Mouse (Mus musculus): ENCODE data around the gene Gm13272. TPM values are rescaled to one million over a fixed set of nuclear protein-coding genes. Genes with fewer than 3 reads are reported as not detected.
"Not testable (repeated sequence)": the region's sequence is repeated elsewhere in the genome, so short reads cannot be mapped to it uniquely, and the experiment has no call there.

Gene Gm13272
- polyA plus RNA-seq, 1 experiment: not detected

DNA sequence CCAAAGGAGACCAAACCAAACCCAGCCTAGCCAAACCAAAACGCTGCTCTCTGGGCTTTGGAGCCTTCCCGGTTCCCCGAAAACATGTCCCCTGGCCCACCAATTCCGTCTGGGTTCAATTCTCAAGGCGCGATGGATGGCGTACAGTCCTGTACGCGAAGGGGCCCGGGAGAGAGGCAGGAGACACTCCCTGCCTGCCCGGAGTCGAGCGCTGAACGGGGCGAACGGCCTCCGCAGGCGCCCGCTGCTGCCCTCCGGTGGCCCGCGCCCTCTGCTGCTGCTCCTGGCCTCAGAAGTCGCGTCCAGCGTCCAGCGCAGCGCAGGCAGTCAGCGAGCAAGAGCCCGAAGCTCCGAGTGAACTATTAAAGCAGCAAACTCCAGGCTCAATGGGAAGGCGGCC, 2.7 kb downstream of the Gm13272 start:
- not testable (repeated sequence) for H3K36me3 ChIP-seq (ENCODE audit: control insufficient read depth, insufficient read depth, low read length); H3K27ac ChIP-seq (ENCODE audit: insufficient read depth, low read depth, low read length); H3K27me3 ChIP-seq (ENCODE audit: control insufficient read depth, insufficient read depth, low read length); H3K4me1 ChIP-seq (ENCODE audit: control insufficient read depth, insufficient read depth, insufficient read length, low read length)
- 2% methylated on average over 4 of the region's 31 CpGs for whole genome bisulfite sequencing
- H3K4me3 ChIP-seq (ENCODE audit: low read depth, low read length): peak overlapping the region; percentile 45

DNA sequence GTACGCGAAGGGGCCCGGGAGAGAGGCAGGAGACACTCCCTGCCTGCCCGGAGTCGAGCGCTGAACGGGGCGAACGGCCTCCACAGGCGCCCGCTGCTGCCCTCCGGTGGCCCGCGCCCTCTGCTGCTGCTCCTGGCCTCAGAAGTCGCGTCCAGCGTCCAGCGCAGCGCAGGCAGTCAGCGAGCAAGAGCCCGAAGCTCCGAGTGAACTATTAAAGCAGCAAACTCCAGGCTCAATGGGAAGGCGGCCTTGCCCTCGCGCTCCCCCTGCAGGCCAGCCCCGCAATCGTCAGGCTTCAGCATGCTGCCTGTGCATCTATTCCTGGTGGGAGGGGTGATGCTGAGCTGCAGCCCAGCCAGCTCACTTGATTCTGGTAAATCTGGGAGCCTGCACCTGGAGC, 5.8 kb downstream of the Gm13272 start, which contains the start of gene Gm13276:
Gene Gm13276 (plus strand): TSS at position 301 of the 400 bp plus-strand sequence.
- H3K27ac ChIP-seq (ENCODE audit: insufficient read depth, low read depth, low read length); H3K36me3 ChIP-seq (ENCODE audit: control insufficient read depth, insufficient read depth, low read length); H3K4me3 ChIP-seq (ENCODE audit: low read depth, low read length); H3K4me1 ChIP-seq (ENCODE audit: control insufficient read depth, insufficient read depth, insufficient read length, low read length); H3K27me3 ChIP-seq (ENCODE audit: control insufficient read depth, insufficient read depth, low read length): not testable (repeated sequence)
- no CpG with 5 or more reads among the region's 27 CpGs for WGBS

DNA sequence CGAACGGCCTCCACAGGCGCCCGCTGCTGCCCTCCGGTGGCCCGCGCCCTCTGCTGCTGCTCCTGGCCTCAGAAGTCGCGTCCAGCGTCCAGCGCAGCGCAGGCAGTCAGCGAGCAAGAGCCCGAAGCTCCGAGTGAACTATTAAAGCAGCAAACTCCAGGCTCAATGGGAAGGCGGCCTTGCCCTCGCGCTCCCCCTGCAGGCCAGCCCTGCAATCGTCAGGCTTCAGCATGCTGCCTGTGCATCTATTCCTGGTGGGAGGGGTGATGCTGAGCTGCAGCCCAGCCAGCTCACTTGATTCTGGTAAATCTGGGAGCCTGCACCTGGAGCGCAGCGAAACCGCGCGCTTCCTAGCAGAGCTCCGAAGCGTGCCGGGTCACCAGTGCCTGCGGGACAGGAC, 8.8 kb downstream of the Gm13272 start, which contains the start of gene Gm13277:
Gene Gm13277 (plus strand): TSS at position 231 of the 400 bp plus-strand sequence.
- H3K27ac ChIP-seq (ENCODE audit: insufficient read depth, low read depth, low read length); H3K4me1 ChIP-seq (ENCODE audit: control insufficient read depth, insufficient read depth, insufficient read length, low read length); H3K27me3 ChIP-seq (ENCODE audit: control insufficient read depth, insufficient read depth, low read length); H3K4me3 ChIP-seq (ENCODE audit: low read depth, low read length); H3K36me3 ChIP-seq (ENCODE audit: control insufficient read depth, insufficient read depth, low read length): not testable (repeated sequence)
- WGBS: 0% methylated on average over 6 of the region's 28 CpGs

DNA sequence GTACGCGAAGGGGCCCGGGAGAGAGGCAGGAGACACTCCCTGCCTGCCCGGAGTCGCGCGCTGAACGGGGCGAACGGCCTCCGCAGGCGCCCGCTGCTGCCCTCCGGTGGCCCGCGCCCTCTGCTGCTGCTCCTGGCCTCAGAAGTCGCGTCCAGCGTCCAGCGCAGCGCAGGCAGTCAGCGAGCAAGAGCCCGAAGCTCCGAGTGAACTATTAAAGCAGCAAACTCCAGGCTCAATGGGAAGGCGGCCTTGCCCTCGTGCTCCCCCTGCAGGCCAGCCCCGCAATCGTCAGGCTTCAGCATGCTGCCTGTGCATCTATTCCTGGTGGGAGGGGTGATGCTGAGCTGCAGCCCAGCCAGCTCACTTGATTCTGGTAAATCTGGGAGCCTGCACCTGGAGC, 11.6 kb downstream of the Gm13272 start, which contains the start of gene Gm13278:
Gene Gm13278 (plus strand): TSS at position 301 of the 400 bp plus-strand sequence.
- WGBS: no CpG with 5 or more reads among the region's 28 CpGs
- not testable (repeated sequence) for H3K27ac ChIP-seq (ENCODE audit: insufficient read depth, low read depth, low read length); H3K27me3 ChIP-seq (ENCODE audit: control insufficient read depth, insufficient read depth, low read length); H3K4me3 ChIP-seq (ENCODE audit: low read depth, low read length); H3K36me3 ChIP-seq (ENCODE audit: control insufficient read depth, insufficient read depth, low read length); H3K4me1 ChIP-seq (ENCODE audit: control insufficient read depth, insufficient read depth, insufficient read length, low read length)

DNA sequence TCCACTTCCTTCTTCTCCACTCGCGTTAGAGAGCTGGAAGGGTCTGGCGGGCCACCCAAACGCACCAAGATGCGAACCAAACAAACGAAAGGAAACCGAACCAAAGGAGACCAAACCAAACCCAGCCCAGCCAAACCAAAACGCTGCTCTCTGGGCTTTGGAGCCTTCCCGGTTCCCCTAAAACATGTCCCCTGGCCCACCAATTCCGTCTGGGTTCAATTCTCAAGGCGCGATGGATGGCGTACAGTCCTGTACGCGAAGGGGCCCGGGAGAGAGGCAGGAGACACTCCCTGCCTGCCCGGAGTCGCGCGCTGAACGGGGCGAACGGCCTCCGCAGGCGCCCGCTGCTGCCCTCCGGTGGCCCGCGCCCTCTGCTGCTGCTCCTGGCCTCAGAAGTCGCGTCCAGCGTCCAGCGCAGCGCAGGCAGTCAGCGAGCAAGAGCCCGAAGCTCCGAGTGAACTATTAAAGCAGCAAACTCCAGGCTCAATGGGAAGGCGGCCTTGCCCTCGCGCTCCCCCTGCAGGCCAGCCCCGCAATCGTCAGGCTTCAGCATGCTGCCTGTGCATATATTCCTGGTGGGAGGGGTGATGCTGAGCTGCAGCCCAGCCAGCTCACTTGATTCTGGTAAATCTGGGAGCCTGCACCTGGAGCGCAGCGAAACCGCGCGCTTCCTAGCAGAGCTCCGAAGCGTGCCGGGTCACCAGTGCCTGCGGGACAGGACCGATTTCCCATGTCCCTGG, 14.5 kb downstream of the Gm13272 start, which contains the start of gene Gm13275:
Gene Gm13275 (plus strand): TSS at position 552 of the 740 bp plus-strand sequence.
- not testable (repeated sequence) for H3K36me3 ChIP-seq (ENCODE audit: control insufficient read depth, insufficient read depth, low read length); H3K4me3 ChIP-seq (ENCODE audit: low read depth, low read length); H3K27ac ChIP-seq (ENCODE audit: insufficient read depth, low read depth, low read length); H3K27me3 ChIP-seq (ENCODE audit: control insufficient read depth, insufficient read depth, low read length); H3K4me1 ChIP-seq (ENCODE audit: control insufficient read depth, insufficient read depth, insufficient read length, low read length)
- WGBS: under 1% methylated on average over 16 of the region's 52 CpGs

DNA sequence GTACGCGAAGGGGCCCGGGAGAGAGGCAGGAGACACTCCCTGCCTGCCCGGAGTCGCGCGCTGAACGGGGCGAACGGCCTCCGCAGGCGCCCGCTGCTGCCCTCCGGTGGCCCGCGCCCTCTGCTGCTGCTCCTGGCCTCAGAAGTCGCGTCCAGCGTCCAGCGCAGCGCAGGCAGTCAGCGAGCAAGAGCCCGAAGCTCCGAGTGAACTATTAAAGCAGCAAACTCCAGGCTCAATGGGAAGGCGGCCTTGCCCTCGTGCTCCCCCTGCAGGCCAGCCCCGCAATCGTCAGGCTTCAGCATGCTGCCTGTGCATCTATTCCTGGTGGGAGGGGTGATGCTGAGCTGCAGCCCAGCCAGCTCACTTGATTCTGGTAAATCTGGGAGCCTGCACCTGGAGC, 17.4 kb downstream of the Gm13272 start, which contains the start of gene Gm13279:
Gene Gm13279 (plus strand): TSS at position 301 of the 400 bp plus-strand sequence.
- not testable (repeated sequence) for H3K27ac ChIP-seq (ENCODE audit: insufficient read depth, low read depth, low read length); H3K27me3 ChIP-seq (ENCODE audit: control insufficient read depth, insufficient read depth, low read length); H3K36me3 ChIP-seq (ENCODE audit: control insufficient read depth, insufficient read depth, low read length); H3K4me3 ChIP-seq (ENCODE audit: low read depth, low read length); H3K4me1 ChIP-seq (ENCODE audit: control insufficient read depth, insufficient read depth, insufficient read length, low read length)
- WGBS: no CpG with 5 or more reads among the region's 28 CpGs

DNA sequence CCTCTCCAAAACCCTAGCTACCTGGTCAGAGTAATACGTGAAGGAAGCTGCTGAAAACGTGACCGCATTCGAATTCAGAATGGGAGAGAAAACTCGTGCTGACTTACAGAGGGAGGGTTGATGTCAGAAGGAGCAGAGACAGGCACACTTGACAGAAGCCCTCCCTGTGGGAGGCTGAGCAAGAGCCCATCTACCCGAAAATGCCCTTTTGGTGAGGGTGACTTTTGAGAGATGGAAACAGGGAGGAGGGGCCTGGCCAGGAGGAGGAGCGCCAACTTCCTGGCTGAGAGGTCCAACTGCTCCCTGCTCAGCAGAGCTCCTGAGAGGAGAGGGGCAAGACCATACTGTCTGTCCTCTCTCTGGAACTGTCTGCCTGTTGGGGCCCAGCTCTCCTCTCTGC, 19.7 kb downstream of the Gm13272 start, which contains the start of gene Gm13285:
Gene Gm13285 (plus strand): TSS at position 301 of the 400 bp plus-strand sequence.
- not testable (repeated sequence) for H3K27me3 ChIP-seq (ENCODE audit: control insufficient read depth, insufficient read depth, low read length); H3K36me3 ChIP-seq (ENCODE audit: control insufficient read depth, insufficient read depth, low read length); H3K4me1 ChIP-seq (ENCODE audit: control insufficient read depth, insufficient read depth, insufficient read length, low read length); H3K27ac ChIP-seq (ENCODE audit: insufficient read depth, low read depth, low read length); H3K4me3 ChIP-seq (ENCODE audit: low read depth, low read length)
- 7% methylated on average over 6 of the region's 7 CpGs for WGBS

DNA sequence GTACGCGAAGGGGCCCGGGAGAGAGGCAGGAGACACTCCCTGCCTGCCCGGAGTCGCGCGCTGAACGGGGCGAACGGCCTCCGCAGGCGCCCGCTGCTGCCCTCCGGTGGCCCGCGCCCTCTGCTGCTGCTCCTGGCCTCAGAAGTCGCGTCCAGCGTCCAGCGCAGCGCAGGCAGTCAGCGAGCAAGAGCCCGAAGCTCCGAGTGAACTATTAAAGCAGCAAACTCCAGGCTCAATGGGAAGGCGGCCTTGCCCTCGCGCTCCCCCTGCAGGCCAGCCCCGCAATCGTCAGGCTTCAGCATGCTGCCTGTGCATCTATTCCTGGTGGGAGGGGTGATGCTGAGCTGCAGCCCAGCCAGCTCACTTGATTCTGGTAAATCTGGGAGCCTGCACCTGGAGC, 23.3 kb downstream of the Gm13272 start, which contains the start of gene Gm13287:
Gene Gm13287 (plus strand): TSS at position 301 of the 400 bp plus-strand sequence.
- H3K27me3 ChIP-seq (ENCODE audit: control insufficient read depth, insufficient read depth, low read length); H3K36me3 ChIP-seq (ENCODE audit: control insufficient read depth, insufficient read depth, low read length); H3K27ac ChIP-seq (ENCODE audit: insufficient read depth, low read depth, low read length); H3K4me1 ChIP-seq (ENCODE audit: control insufficient read depth, insufficient read depth, insufficient read length, low read length); H3K4me3 ChIP-seq (ENCODE audit: low read depth, low read length): not testable (repeated sequence)
- WGBS: no CpG with 5 or more reads among the region's 29 CpGs

DNA sequence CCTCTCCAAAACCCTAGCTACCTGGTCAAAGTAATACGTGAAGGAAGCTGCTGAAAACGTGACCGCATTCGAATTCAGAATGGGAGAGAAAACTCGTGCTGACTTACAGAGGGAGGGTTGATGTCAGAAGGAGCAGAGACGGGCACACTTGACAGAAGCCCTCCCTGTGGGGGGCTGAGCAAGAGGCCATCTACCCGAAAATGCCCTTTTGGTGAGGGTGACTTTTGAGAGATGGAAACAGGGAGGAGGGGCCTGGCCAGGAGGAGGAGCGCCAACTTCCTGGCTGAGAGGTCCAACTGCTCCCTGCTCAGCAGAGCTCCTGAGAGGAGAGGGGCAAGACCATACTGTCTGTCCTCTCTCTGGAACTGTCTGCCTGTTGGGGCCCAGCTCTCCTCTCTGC, 25.6 kb downstream of the Gm13272 start, which contains the start of gene Gm13288:
Gene Gm13288 (plus strand): TSS at position 301 of the 400 bp plus-strand sequence.
- not testable (repeated sequence) for H3K4me1 ChIP-seq (ENCODE audit: control insufficient read depth, insufficient read depth, insufficient read length, low read length); H3K27ac ChIP-seq (ENCODE audit: insufficient read depth, low read depth, low read length); H3K36me3 ChIP-seq (ENCODE audit: control insufficient read depth, insufficient read depth, low read length); H3K27me3 ChIP-seq (ENCODE audit: control insufficient read depth, insufficient read depth, low read length)
- H3K4me3 ChIP-seq (ENCODE audit: low read depth, low read length): peak within 1 kb of the TSS; percentile 49
- no CpG with 5 or more reads among the region's 8 CpGs for WGBS

DNA sequence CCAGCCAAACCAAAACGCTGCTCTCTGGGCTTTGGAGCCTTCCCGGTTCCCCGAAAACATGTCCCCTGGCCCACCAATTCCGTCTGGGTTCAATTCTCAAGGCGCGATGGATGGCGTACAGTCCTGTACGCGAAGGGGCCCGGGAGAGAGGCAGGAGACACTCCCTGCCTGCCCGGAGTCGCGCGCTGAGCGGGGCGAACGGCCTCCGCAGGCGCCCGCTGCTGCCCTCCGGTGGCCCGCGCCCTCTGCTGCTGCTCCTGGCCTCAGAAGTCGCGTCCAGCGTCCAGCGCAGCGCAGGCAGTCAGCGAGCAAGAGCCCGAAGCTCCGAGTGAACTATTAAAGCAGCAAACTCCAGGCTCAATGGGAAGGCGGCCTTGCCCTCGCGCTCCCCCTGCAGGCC, 26.1 kb downstream of the Gm13272 start:
- H3K4me3 ChIP-seq (ENCODE audit: low read depth, low read length): peak overlapping the region; percentile 49
- not testable (repeated sequence) for H3K4me1 ChIP-seq (ENCODE audit: control insufficient read depth, insufficient read depth, insufficient read length, low read length)
- 0% methylated on average over 13 of the region's 34 CpGs for WGBS

More for the DNA sequence above, 26.1 kb downstream of the Gm13272 start:
- not testable (repeated sequence) for H3K36me3 ChIP-seq (ENCODE audit: control insufficient read depth, insufficient read depth, low read length); H3K27ac ChIP-seq (ENCODE audit: insufficient read depth, low read depth, low read length); H3K27me3 ChIP-seq (ENCODE audit: control insufficient read depth, insufficient read depth, low read length)

All from small intestine, adult 2 months (tissue).